Comparison of ENCODE assay signal across 23 mouse cellular contexts in genomic region chr11:69085608-69086007, GRCm38 (mm10). TPM values are rescaled to one million over a fixed set of nuclear protein-coding genes. Genes with fewer than 3 reads are reported as not detected.
DNase-seq lines count a peak whose midpoint lies in the region; ATAC-seq lines count a peak whose summit lies in the region.
"Had no signal": no experiment of that assay in that cellular context is flagged by ENCODE, and none has a peak within 500 bp of the region (broad histone marks: within the 10 kb centered on the region; RNA-seq: fewer than 3 reads in every experiment).

No protein-coding gene starts in this region.

- DNase-seq in adrenal gland, postnatal 14 days, result peak; percentile 2
- no peak for DNase-seq in adrenal gland, adult 8-10 months
- no peak for DNase-seq in heart, embryonic 10.5 days (ENCODE audit: low spot score)
- DNase-seq in limb, embryonic 10.5 days (ENCODE audit: low spot score), result no peak
- DNase-seq in midbrain, embryonic 11.5 days (ENCODE audit: low spot score, missing footprints), result no peak
- DNase-seq: adrenal gland, postnatal 36 days; B cell, adult 2 months; cerebellum, postnatal 36 days; forebrain, postnatal 0 days; gastrocnemius, postnatal 36 days; heart, postnatal 14 days had no signal

- no peaks in the 10 kb centered on the region for H3K9me3 ChIP-seq in heart, embryonic 10.5 days
- H3K9me3 ChIP-seq in heart, embryonic 12.5 days (replicated peaks), result no peaks in the 10 kb centered on the region
- H3K9me3 ChIP-seq in limb, embryonic 12.5 days, result no peaks in the 10 kb centered on the region
- no peaks in the 10 kb centered on the region for H3K9me3 ChIP-seq in limb, embryonic 10.5 days (replicated peaks)
- H3K9me3 ChIP-seq in midbrain, embryonic 11.5 days (ENCODE audit: control insufficient read depth, low read length), result no peaks in the 10 kb centered on the region
- H3K9me3 ChIP-seq: embryonic facial prominence, embryonic 10.5 days; forebrain, embryonic 13.5 days; G1E; heart, embryonic 15.5 days; hindbrain, embryonic 13.5 days had no signal

- peaks cover 15% of the 10 kb centered on the region for H3K36me3 ChIP-seq in heart, embryonic 10.5 days
- H3K36me3 ChIP-seq in heart, embryonic 12.5 days, result peaks cover 11% of the 10 kb centered on the region
- H3K36me3 ChIP-seq in limb, embryonic 12.5 days, result peaks cover 11% of the 10 kb centered on the region
- peaks cover 13% of the 10 kb centered on the region for H3K36me3 ChIP-seq in limb, embryonic 10.5 days
- no peaks in the 10 kb centered on the region; the same call in 1 of the 2 replicates for H3K36me3 ChIP-seq in midbrain, embryonic 11.5 days (ENCODE audit: control insufficient read depth, insufficient read depth, low read length)

- peaks cover 49% of the 10 kb centered on the region for H3K4me1 ChIP-seq in heart, embryonic 10.5 days
- peaks cover 36% of the 10 kb centered on the region for H3K4me1 ChIP-seq in heart, embryonic 12.5 days (replicated peaks)
- H3K4me1 ChIP-seq in limb, embryonic 12.5 days (replicated peaks), result peaks cover 28% of the 10 kb centered on the region
- H3K4me1 ChIP-seq in limb, embryonic 10.5 days, result peaks cover 42% of the 10 kb centered on the region
- H3K4me1 ChIP-seq in midbrain, embryonic 11.5 days (ENCODE audit: control insufficient read depth, insufficient read depth, low read length), result peaks cover 13% of the 10 kb centered on the region

- no peak overlapping the region for H3K4me2 ChIP-seq in heart, embryonic 12.5 days
- H3K4me2 ChIP-seq in limb, embryonic 12.5 days, result no peak overlapping the region
- no peak overlapping the region for H3K4me2 ChIP-seq in midbrain, embryonic 11.5 days
- H3K4me2 ChIP-seq: forebrain, embryonic 13.5 days; heart, embryonic 15.5 days; hindbrain, embryonic 13.5 days had no signal

- no peaks in the 10 kb centered on the region for H3K27me3 ChIP-seq in heart, embryonic 10.5 days (ENCODE audit: insufficient read depth, poor library complexity, severe bottlenecking)
- no peaks in the 10 kb centered on the region for H3K27me3 ChIP-seq in heart, embryonic 12.5 days (replicated peaks)
- no peaks in the 10 kb centered on the region for H3K27me3 ChIP-seq in limb, embryonic 12.5 days
- H3K27me3 ChIP-seq in limb, embryonic 10.5 days (ENCODE audit: low read depth, poor library complexity, severe bottlenecking), result no peaks in the 10 kb centered on the region
- H3K27me3 ChIP-seq in midbrain, embryonic 11.5 days (ENCODE audit: control insufficient read depth, insufficient read depth, low read length), result no peaks in the 10 kb centered on the region
- H3K27me3 ChIP-seq: forebrain, embryonic 13.5 days; heart, embryonic 15.5 days; hindbrain, embryonic 13.5 days had no signal

- H3K4me3 ChIP-seq in heart, embryonic 10.5 days, result no peak overlapping the region
- H3K4me3 ChIP-seq in heart, embryonic 12.5 days, result no peak overlapping the region
- no peak overlapping the region for H3K4me3 ChIP-seq in limb, embryonic 12.5 days (replicated peaks)
- no peak overlapping the region for H3K4me3 ChIP-seq in limb, embryonic 10.5 days
- no peak overlapping the region for H3K4me3 ChIP-seq in midbrain, embryonic 11.5 days (ENCODE audit: low read depth, low read length)
- H3K4me3 ChIP-seq: embryonic facial prominence, embryonic 10.5 days; forebrain, embryonic 13.5 days; heart, embryonic 15.5 days; hindbrain, embryonic 13.5 days had no signal

- 68% methylated on average over 6 of the region's 6 CpGs for WGBS in heart, embryonic 10.5 days
- WGBS in heart, embryonic 12.5 days, result 77% methylated on average over 6 of the region's 6 CpGs
- WGBS in limb, embryonic 12.5 days, result 63% methylated on average over 6 of the region's 6 CpGs
- 64% methylated on average over 6 of the region's 6 CpGs for WGBS in limb, embryonic 10.5 days
- WGBS in midbrain, embryonic 11.5 days, result 69% methylated on average over 6 of the region's 6 CpGs

- H3K27ac ChIP-seq in heart, embryonic 10.5 days, result peak overlapping the region; percentile 100; the same call in 1 of the 2 replicates
- H3K27ac ChIP-seq in heart, embryonic 12.5 days (ENCODE audit: poor library complexity, severe bottlenecking), result no peak overlapping the region
- 0 out of 2 replicates have a peak overlapping the region, but pooled peaks have one; percentile 23 for H3K27ac ChIP-seq in limb, embryonic 12.5 days
- no peak overlapping the region for H3K27ac ChIP-seq in limb, embryonic 10.5 days
- H3K27ac ChIP-seq in midbrain, embryonic 11.5 days (ENCODE audit: low read depth, low read length), result no peak overlapping the region
- H3K27ac ChIP-seq: embryonic facial prominence, embryonic 10.5 days; forebrain, embryonic 13.5 days; hindbrain, embryonic 13.5 days; hindbrain, postnatal 0 days had no signal

- H3K9ac ChIP-seq in heart, embryonic 12.5 days, result no peak overlapping the region
- no peak overlapping the region for H3K9ac ChIP-seq in limb, embryonic 12.5 days (replicated peaks)
- H3K9ac ChIP-seq in midbrain, embryonic 11.5 days (ENCODE audit: low read length), result no peak overlapping the region
- H3K9ac ChIP-seq: forebrain, embryonic 13.5 days; forebrain, postnatal 0 days; heart, embryonic 15.5 days; hindbrain, embryonic 13.5 days had no signal

- no peak for ATAC-seq in heart, embryonic 12.5 days (ENCODE audit: insufficient number of reproducible peaks, low FRiP score)
- no peak for ATAC-seq in limb, embryonic 12.5 days (ENCODE audit: insufficient number of reproducible peaks, insufficient read depth, low FRiP score, low TSS enrichment, low read depth)
- no peak for ATAC-seq in midbrain, embryonic 11.5 days (ENCODE audit: low FRiP score)
- ATAC-seq: activated CD4-positive, CD25-positive, alpha-beta regulatory T cell, adult 4 months; CD4-positive, CD25-positive, alpha-beta regulatory T cell, adult 4 months; forebrain, embryonic 13.5 days; forebrain, postnatal 0 days; hindbrain, postnatal 0 days had no signal

RNA-seq across cellular contexts. Expression of gene Vamp2, which starts 2.7 kb away (rescaled TPM):
- 111 and 139 TPM in 2 replicates for total RNA-seq in adrenal gland, postnatal 14 days (2021)
- total RNA-seq in adrenal gland, adult 8-10 months (2022), result 100 to 1,000 TPM; 118 to 221 (median 178) TPM
- polyA plus RNA-seq in heart, embryonic 10.5 days (2016; fragmentation: Nextera tagmentation; extraction: Ambion mirVana), result 85.8 and 93.0 TPM in 2 replicates
- 97.2 and 100 TPM in 2 replicates for polyA plus RNA-seq in heart, embryonic 12.5 days (2016; fragmentation: Nextera tagmentation; extraction: Ambion mirVana)
- polyA plus RNA-seq in limb, embryonic 12.5 days (2016; fragmentation: Nextera tagmentation; extraction: Ambion mirVana), result 68.0 and 79.5 TPM in 2 replicates
- 51.1 and 72.1 TPM in 2 replicates for polyA plus RNA-seq in limb, embryonic 10.5 days (2016; fragmentation: Nextera tagmentation; extraction: Ambion mirVana)
- 72.4 and 73.5 TPM in 2 replicates for polyA plus RNA-seq in midbrain, embryonic 11.5 days (2014; fragmentation: Nextera tagmentation; extraction: Ambion mirVana)

RNA-seq across cellular contexts. Expression of gene Per1, which starts 9.4 kb away (rescaled TPM):
- 116 and 118 TPM in 2 replicates for total RNA-seq in adrenal gland, postnatal 14 days (2021)
- 100 to 1,000 TPM in 1 of 4 experiments, 10 to 100 TPM in 3; 30.0 to 119 (median 51.6) TPM for total RNA-seq in adrenal gland, adult 8-10 months (2022)
- 8.0 and 8.8 TPM in 2 replicates for polyA plus RNA-seq in heart, embryonic 10.5 days (2016; fragmentation: Nextera tagmentation; extraction: Ambion mirVana)
- polyA plus RNA-seq in heart, embryonic 12.5 days (2016; fragmentation: Nextera tagmentation; extraction: Ambion mirVana), result 9.4 and 9.8 TPM in 2 replicates
- polyA plus RNA-seq in limb, embryonic 12.5 days (2016; fragmentation: Nextera tagmentation; extraction: Ambion mirVana), result 7.2 and 10.4 TPM in 2 replicates
- polyA plus RNA-seq in limb, embryonic 10.5 days (2016; fragmentation: Nextera tagmentation; extraction: Ambion mirVana), result 10.3 and 10.8 TPM in 2 replicates
- polyA plus RNA-seq in midbrain, embryonic 11.5 days (2014; fragmentation: Nextera tagmentation; extraction: Ambion mirVana), result 6.0 and 7.3 TPM in 2 replicates

RNA-seq across cellular contexts. Expression of gene Tmem107, which starts 15.0 kb away (rescaled TPM):
- 12.0 and 12.3 TPM in 2 replicates for total RNA-seq in adrenal gland, postnatal 14 days (2021)
- total RNA-seq in adrenal gland, adult 8-10 months (2022), result 10 to 100 TPM; 13.1 to 28.3 (median 19.4) TPM
- 29.1 and 30.4 TPM in 2 replicates for polyA plus RNA-seq in heart, embryonic 10.5 days (2016; fragmentation: Nextera tagmentation; extraction: Ambion mirVana)
- polyA plus RNA-seq in heart, embryonic 12.5 days (2016; fragmentation: Nextera tagmentation; extraction: Ambion mirVana), result 30.6 and 31.5 TPM in 2 replicates
- 39.5 and 41.0 TPM in 2 replicates for polyA plus RNA-seq in limb, embryonic 12.5 days (2016; fragmentation: Nextera tagmentation; extraction: Ambion mirVana)
- 35.8 and 38.6 TPM in 2 replicates for polyA plus RNA-seq in limb, embryonic 10.5 days (2016; fragmentation: Nextera tagmentation; extraction: Ambion mirVana)
- polyA plus RNA-seq in midbrain, embryonic 11.5 days (2014; fragmentation: Nextera tagmentation; extraction: Ambion mirVana), result 53.5 and 57.7 TPM in 2 replicates

RNA-seq across cellular contexts. Expression of gene Borcs6, which starts 26.1 kb away (rescaled TPM):
- 19.2 and 20.6 TPM in 2 replicates for total RNA-seq in adrenal gland, postnatal 14 days (2021)
- 10 to 100 TPM; 29.8 to 33.9 (median 31.5) TPM for total RNA-seq in adrenal gland, adult 8-10 months (2022)
- 8.2 and 9.0 TPM in 2 replicates for polyA plus RNA-seq in heart, embryonic 10.5 days (2016; fragmentation: Nextera tagmentation; extraction: Ambion mirVana)
- 10.7 and 13.6 TPM in 2 replicates for polyA plus RNA-seq in heart, embryonic 12.5 days (2016; fragmentation: Nextera tagmentation; extraction: Ambion mirVana)
- polyA plus RNA-seq in limb, embryonic 12.5 days (2016; fragmentation: Nextera tagmentation; extraction: Ambion mirVana), result 9.2 and 10.0 TPM in 2 replicates
- 5.3 and 6.0 TPM in 2 replicates for polyA plus RNA-seq in limb, embryonic 10.5 days (2016; fragmentation: Nextera tagmentation; extraction: Ambion mirVana)
- 8.8 and 9.8 TPM in 2 replicates for polyA plus RNA-seq in midbrain, embryonic 11.5 days (2014; fragmentation: Nextera tagmentation; extraction: Ambion mirVana)

RNA-seq across cellular contexts. Expression of gene Hes7, which starts 34.6 kb away (rescaled TPM):
- total RNA-seq in adrenal gland, postnatal 14 days (2021), result 0.37 TPM in 1 of 2 replicates, not detected in the other
- under 1 TPM in 2 of 4 experiments, not detected in 2; 0.18 to 0.22 TPM for total RNA-seq in adrenal gland, adult 8-10 months (2022)
- polyA plus RNA-seq in heart, embryonic 10.5 days (2016; fragmentation: Nextera tagmentation; extraction: Ambion mirVana), result 0.60 and 0.63 TPM in 2 replicates
- 0.70 and 0.81 TPM in 2 replicates for polyA plus RNA-seq in heart, embryonic 12.5 days (2016; fragmentation: Nextera tagmentation; extraction: Ambion mirVana)
- polyA plus RNA-seq in limb, embryonic 12.5 days (2016; fragmentation: Nextera tagmentation; extraction: Ambion mirVana), result 0.56 and 0.74 TPM in 2 replicates
- polyA plus RNA-seq in limb, embryonic 10.5 days (2016; fragmentation: Nextera tagmentation; extraction: Ambion mirVana), result 0.53 and 0.90 TPM in 2 replicates
- polyA plus RNA-seq in midbrain, embryonic 11.5 days (2014; fragmentation: Nextera tagmentation; extraction: Ambion mirVana), result 0.17 and 0.33 TPM in 2 replicates
- total RNA-seq: gastrocnemius, adult 18-20 months; gastrocnemius, postnatal 36 days; hematopoietic stem cell, adult 5-6 weeks had no signal
- polyA plus RNA-seq: activated CD4-positive, CD25-positive, alpha-beta regulatory T cell, adult 4 months; CD4-positive, CD25-positive, alpha-beta regulatory T cell, adult 4 months had no signal

Comparison
In these comparisons a context has a peak if more than half of its experiments do, and no peak if none do; other contexts are left out.
1. H3K27ac ChIP-seq: peak in heart, embryonic 10.5 days (single experiment) and limb, embryonic 12.5 days (single experiment); none in heart, embryonic 12.5 days (single experiment), limb, embryonic 10.5 days (single experiment) and midbrain, embryonic 11.5 days (single experiment).